Mouse (Mus musculus): ENCODE results near the gene Arfgef2. TPM values are rescaled to one million over a fixed set of nuclear protein-coding genes. Genes with fewer than 3 reads are reported as not detected.

The Arfgef2 gene
- polyA plus RNA-seq, 1 experiment from 2014 or later: 6.3 TPM

GRCm38 (mm10) chr2:166818463-166819143 lies 13.2 kb downstream of the Arfgef2 start:
- Histone ChIP-seq H3K27me3 (ENCODE audit: insufficient read depth, poor library complexity, severe bottlenecking) (no peaks in the 10 kb centered on the region), H3K9me3 (no peaks in the 10 kb centered on the region), H3K27ac (no peak overlapping the region), H3K4me1 (peaks cover 51% of the 10 kb centered on the region), H3K4me3 (no peak overlapping the region), H3K36me3 (peaks cover 5% of the 10 kb centered on the region; the same call in 1 of the 2 replicates)
- DNase-seq (ENCODE audit: low spot score): no peak
- WGBS: 83% methylated on average over 9 of the region's 9 CpGs

GRCm38 (mm10) chr2:166819849-166820248 lies 14.5 kb downstream of the Arfgef2 start:
- H3K4me1 ChIP-seq: peaks cover 51% of the 10 kb centered on the region
- peaks cover 5% of the 10 kb centered on the region; the same call in 1 of the 2 replicates for H3K36me3 ChIP-seq
- no peak for DNase-seq (ENCODE audit: low spot score)
- no peak overlapping the region for H3K27ac ChIP-seq
- no peaks in the 10 kb centered on the region for H3K9me3 ChIP-seq
- no peak overlapping the region for H3K4me3 ChIP-seq
- H3K27me3 ChIP-seq (ENCODE audit: insufficient read depth, poor library complexity, severe bottlenecking): no peaks in the 10 kb centered on the region
- WGBS: 83% methylated on average over 8 of the region's 8 CpGs

DNA sequence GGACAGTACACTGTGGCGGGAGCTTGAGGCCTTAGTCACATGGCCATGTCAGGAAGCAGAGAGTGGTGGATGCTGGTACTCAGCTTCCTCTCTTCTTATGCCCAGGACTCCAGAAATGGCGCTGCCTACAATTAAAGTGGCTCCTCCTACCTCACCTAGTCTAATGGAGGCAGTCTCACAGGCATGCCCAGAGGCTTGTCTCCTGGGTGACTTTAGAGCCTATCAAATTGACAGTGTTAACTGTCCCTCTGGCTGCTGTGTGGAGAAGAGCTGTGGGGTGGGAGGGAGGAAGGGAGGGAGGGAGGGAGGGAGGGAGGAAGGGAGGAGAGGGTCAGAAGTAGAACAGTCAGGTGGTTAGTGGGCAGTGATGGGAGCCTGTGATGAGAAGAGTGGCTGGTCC lies 15.5 kb downstream of the Arfgef2 start:
- WGBS: 45% methylated on average over 2 of the region's 2 CpGs
- Histone ChIP-seq H3K27me3 (ENCODE audit: insufficient read depth, poor library complexity, severe bottlenecking) (no peaks in the 10 kb centered on the region), H3K4me3 (no peak overlapping the region), H3K36me3 (peaks cover 8% of the 10 kb centered on the region; the same call in 1 of the 2 replicates), H3K4me1 (peaks cover 51% of the 10 kb centered on the region), H3K27ac (peak overlapping the region; percentile 32; the same call in 1 of the 2 replicates), H3K9me3 (no peaks in the 10 kb centered on the region)
- no peak for DNase-seq (ENCODE audit: low spot score)

DNA sequence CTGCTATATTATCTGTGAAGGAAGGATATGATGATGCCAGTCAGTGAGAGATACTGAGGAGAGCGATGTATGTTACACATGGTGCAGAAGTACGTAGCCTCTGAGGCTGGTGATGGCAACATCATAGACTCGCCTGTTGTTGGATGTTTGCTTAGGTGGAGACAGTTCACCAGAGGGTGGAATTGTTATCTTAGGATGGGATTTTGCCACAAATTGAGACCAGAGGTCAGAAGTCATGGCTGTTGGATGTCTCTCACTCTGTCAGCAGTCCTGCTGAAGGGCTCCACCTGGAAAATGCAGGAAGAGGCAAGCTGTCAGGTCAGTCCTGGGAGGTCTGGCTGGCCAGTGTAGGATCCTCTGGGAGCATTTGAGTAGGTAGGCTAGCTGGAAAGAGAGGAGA lies 16.0 kb downstream of the Arfgef2 start:
- Histone ChIP-seq H3K4me3 (no peak overlapping the region), H3K27me3 (ENCODE audit: insufficient read depth, poor library complexity, severe bottlenecking) (no peaks in the 10 kb centered on the region), H3K36me3 (peaks cover 9% of the 10 kb centered on the region; the same call in 1 of the 2 replicates), H3K27ac (peak overlapping the region; percentile 32; the same call in 1 of the 2 replicates), H3K9me3 (no peaks in the 10 kb centered on the region), H3K4me1 (peaks cover 51% of the 10 kb centered on the region)
- DNase-seq (ENCODE audit: low spot score): no peak
- 78% methylated on average over 3 of the region's 3 CpGs for WGBS

- Histone ChIP-seq H3K4me3 (no peak overlapping the region), H3K4me1 (peaks cover 51% of the 10 kb centered on the region), H3K27ac (no peak overlapping the region), H3K27me3 (ENCODE audit: insufficient read depth, poor library complexity, severe bottlenecking) (no peaks in the 10 kb centered on the region), H3K9me3 (no peaks in the 10 kb centered on the region), H3K36me3 (peaks cover 11% of the 10 kb centered on the region)
- DNase-seq (ENCODE audit: low spot score): no peak
- WGBS: 51% methylated on average over 10 of the region's 10 CpGs
These were observed 16.9 kb downstream of the Arfgef2 start for GRCm38 (mm10) chr2:166822119-166822826.

GRCm38 (mm10) chr2:166822901-166823300 lies 17.5 kb downstream of the Arfgef2 start:
- DNase-seq (ENCODE audit: low spot score): no peak
- Histone ChIP-seq H3K9me3 (no peaks in the 10 kb centered on the region), H3K4me1 (peaks cover 51% of the 10 kb centered on the region), H3K27ac (no peak overlapping the region; the same call in 1 of the 2 replicates), H3K27me3 (ENCODE audit: insufficient read depth, poor library complexity, severe bottlenecking) (no peaks in the 10 kb centered on the region), H3K4me3 (no peak overlapping the region), H3K36me3 (peaks cover 13% of the 10 kb centered on the region)
- WGBS: 85% methylated on average over 2 of the region's 2 CpGs

- WGBS: 85% methylated on average over 5 of the region's 5 CpGs
- H3K4me1 ChIP-seq: peaks cover 37% of the 10 kb centered on the region
- no peak overlapping the region for H3K4me3 ChIP-seq
- H3K27me3 ChIP-seq (ENCODE audit: insufficient read depth, poor library complexity, severe bottlenecking): no peaks in the 10 kb centered on the region
- peaks cover 20% of the 10 kb centered on the region for H3K36me3 ChIP-seq
- no peak for DNase-seq (ENCODE audit: low spot score)
- no peak overlapping the region for H3K27ac ChIP-seq
- H3K9me3 ChIP-seq: no peaks in the 10 kb centered on the region
These were observed 19.0 kb downstream of the Arfgef2 start for GRCm38 (mm10) chr2:166824386-166824785.

- WGBS: 92% methylated on average over 5 of the region's 5 CpGs
- Histone ChIP-seq H3K27ac (no peak overlapping the region), H3K4me3 (no peak overlapping the region), H3K36me3 (peaks cover 25% of the 10 kb centered on the region), H3K4me1 (peaks cover 30% of the 10 kb centered on the region), H3K27me3 (ENCODE audit: insufficient read depth, poor library complexity, severe bottlenecking) (no peaks in the 10 kb centered on the region), H3K9me3 (no peaks in the 10 kb centered on the region)
- no peak for DNase-seq (ENCODE audit: low spot score)
These were observed 19.6 kb downstream of the Arfgef2 start for GRCm38 (mm10) chr2:166824998-166825397.

- Histone ChIP-seq H3K27me3 (ENCODE audit: insufficient read depth, poor library complexity, severe bottlenecking) (no peaks in the 10 kb centered on the region), H3K27ac (no peak overlapping the region), H3K36me3 (peaks cover 30% of the 10 kb centered on the region), H3K4me1 (peaks cover 14% of the 10 kb centered on the region), H3K4me3 (no peak overlapping the region), H3K9me3 (no peaks in the 10 kb centered on the region)
- DNase-seq (ENCODE audit: low spot score): no peak
- WGBS: 86% methylated on average over 8 of the region's 8 CpGs
These were observed 21.3 kb downstream of the Arfgef2 start for GRCm38 (mm10) chr2:166826491-166827224.

GRCm38 (mm10) chr2:166828306-166828705 lies 22.9 kb downstream of the Arfgef2 start:
- no peak overlapping the region for H3K27ac ChIP-seq
- 88% methylated on average over 12 of the region's 12 CpGs for WGBS
- peaks cover 30% of the 10 kb centered on the region for H3K36me3 ChIP-seq
- no peaks in the 10 kb centered on the region for H3K27me3 ChIP-seq (ENCODE audit: insufficient read depth, poor library complexity, severe bottlenecking)
- H3K4me1 ChIP-seq: no peaks in the 10 kb centered on the region
- no peak for DNase-seq (ENCODE audit: low spot score)
- H3K4me3 ChIP-seq: no peak overlapping the region
- no peaks in the 10 kb centered on the region for H3K9me3 ChIP-seq

GRCm38 (mm10) chr2:166830350-166830749 lies 25.0 kb downstream of the Arfgef2 start:
- no peak overlapping the region for H3K4me3 ChIP-seq
- no peaks in the 10 kb centered on the region for H3K27me3 ChIP-seq (ENCODE audit: insufficient read depth, poor library complexity, severe bottlenecking)
- no peak overlapping the region for H3K27ac ChIP-seq
- DNase-seq (ENCODE audit: low spot score): no peak
- peaks cover 44% of the 10 kb centered on the region for H3K36me3 ChIP-seq
- no peaks in the 10 kb centered on the region for H3K9me3 ChIP-seq
- WGBS: 89% methylated on average over 5 of the region's 5 CpGs
- no peaks in the 10 kb centered on the region for H3K4me1 ChIP-seq

DNA sequence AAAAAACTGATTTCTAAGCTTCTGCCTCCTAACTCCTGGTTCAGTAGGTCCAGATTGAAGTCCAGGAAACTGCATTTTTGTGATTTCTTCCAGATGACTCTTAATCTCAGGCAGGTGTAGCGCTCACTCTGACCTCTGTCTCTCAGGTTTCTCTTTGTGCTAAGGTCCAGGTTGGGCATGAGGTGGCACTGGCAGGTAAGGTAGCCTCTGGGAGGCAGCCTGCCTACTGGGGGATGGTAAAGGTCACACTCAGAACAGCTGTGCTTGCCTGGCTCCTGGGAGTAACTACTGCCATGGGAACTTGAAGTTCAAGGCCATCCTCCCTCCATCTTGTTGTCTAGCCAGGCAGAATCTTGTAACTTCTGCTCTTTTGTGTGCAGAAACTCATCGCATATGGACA lies 28.7 kb downstream of the Arfgef2 start:
- Histone ChIP-seq H3K9me3 (no peaks in the 10 kb centered on the region), H3K36me3 (peaks cover 50% of the 10 kb centered on the region), H3K27me3 (ENCODE audit: insufficient read depth, poor library complexity, severe bottlenecking) (no peaks in the 10 kb centered on the region), H3K27ac (no peak overlapping the region), H3K4me3 (no peak overlapping the region), H3K4me1 (no peaks in the 10 kb centered on the region)
- peak; percentile 70 for DNase-seq (ENCODE audit: low spot score)
- WGBS: 95% methylated on average over 2 of the region's 2 CpGs

DNA sequence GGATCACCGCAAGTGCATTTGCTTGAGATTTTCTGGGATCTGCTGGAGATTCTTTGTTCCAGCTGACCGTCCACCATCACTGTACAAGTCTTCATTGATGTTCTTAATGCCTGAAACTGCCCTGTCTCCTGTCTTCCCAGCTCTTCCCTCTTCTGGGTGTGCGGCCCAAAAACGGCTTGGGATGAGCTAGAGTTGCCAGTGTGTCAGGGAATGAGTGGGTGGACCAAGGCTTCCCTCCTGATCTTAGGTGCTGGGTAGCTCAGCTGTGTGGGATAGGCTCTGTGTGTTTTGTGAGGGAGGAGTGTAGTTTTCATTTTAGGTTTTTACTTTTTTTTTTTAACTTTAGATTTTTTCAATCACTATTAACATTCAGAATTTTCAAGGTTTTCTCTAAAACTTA lies 29.4 kb downstream of the Arfgef2 start:
- DNase-seq (ENCODE audit: low spot score): no peak
- H3K9me3 ChIP-seq: no peaks in the 10 kb centered on the region
- no peak overlapping the region for H3K27ac ChIP-seq
- WGBS: 92% methylated on average over 4 of the region's 4 CpGs
- no peak overlapping the region for H3K4me3 ChIP-seq
- H3K4me1 ChIP-seq: no peaks in the 10 kb centered on the region
- H3K36me3 ChIP-seq: peaks cover 51% of the 10 kb centered on the region
- H3K27me3 ChIP-seq (ENCODE audit: insufficient read depth, poor library complexity, severe bottlenecking): no peaks in the 10 kb centered on the region

All from heart, embryonic 10.5 days (tissue).